Mouse (Mus musculus) erythroblast, embryonic 14.5 days (primary cell): ENCODE data around the gene Trim59. TPM values are rescaled to one million over a fixed set of nuclear protein-coding genes. Genes with fewer than 3 reads are reported as not detected.
"Not testable (repeated sequence)": the region's sequence is repeated elsewhere in the genome, so short reads cannot be mapped to it uniquely, and the experiment has no call there.

Source experiments
- H3K27me3 ChIP-seq: 2 replicates; pipeline ENCODE4 v1.6.1; 2012; ENCODE audit warnings: inconsistent platforms; ENCODE audit not compliant: control insufficient read depth
- H3K36me3 ChIP-seq: 2 replicates; pipeline ENCODE4 v1.6.1; 2012; ENCODE audit warnings: mild to moderate bottlenecking, inconsistent platforms; ENCODE audit not compliant: control insufficient read depth
- H3K4me1 ChIP-seq: 2 replicates; pipeline ENCODE4 v1.6.1; 2012; ENCODE audit warnings: inconsistent platforms; ENCODE audit not compliant: control insufficient read depth
- H3K4me3 ChIP-seq: replicated peaks from 2 replicates; pipeline ENCODE3; 2012; ENCODE audit warnings: moderate library complexity, mild to moderate bottlenecking, inconsistent platforms
- H3K9me3 ChIP-seq: 2 replicates; pipeline ENCODE4 v1.6.1; 2012; ENCODE audit warnings: low read length, inconsistent platforms, mixed read lengths; ENCODE audit not compliant: control insufficient read depth
- GATA1 ChIP-seq: IDR thresholded peaks from 2 replicates; pipeline ENCODE4 v1.6.1; 2012; ENCODE audit warnings: low read length, inconsistent platforms, mixed read lengths
- TAL1 ChIP-seq: IDR thresholded peaks from 3 replicates; pipeline ENCODE4 v1.6.1; 2012; ENCODE audit warnings: low read length, inconsistent platforms, mixed read lengths
- polyA plus RNA-seq: library from polyadenylated mRNA; stranded (reverse); fragments of >175 nt; gene quantifications from 2 replicates; pipeline ENCODE4 v1.2.3, GENCODE M21; 2012

Gene Trim59
- polyA plus RNA-seq, 1 experiment, result 9.0 TPM

GRCm38 (mm10) chr3:69046509-69046908, 2.0 kb upstream of the Trim59 start:
- no peaks in the 10 kb centered on the region for H3K9me3 ChIP-seq
- peaks cover 52% of the 10 kb centered on the region for H3K4me1 ChIP-seq
- no peaks in the 10 kb centered on the region for H3K27me3 ChIP-seq
- peak overlapping the region; percentile 79 for H3K4me3 ChIP-seq
- H3K36me3 ChIP-seq, result peaks cover 46% of the 10 kb centered on the region
- TF ChIP-seq TAL1 (no peak), GATA1 (no peak)

GRCm38 (mm10) chr3:69045750-69046149, 1.2 kb upstream of the Trim59 start:
- TF ChIP-seq TAL1 (no peak), GATA1 (no peak)
- H3K9me3 ChIP-seq, result no peaks in the 10 kb centered on the region
- no peaks in the 10 kb centered on the region for H3K27me3 ChIP-seq
- peak overlapping the region; percentile 79 for H3K4me3 ChIP-seq
- peaks cover 50% of the 10 kb centered on the region for H3K36me3 ChIP-seq
- H3K4me1 ChIP-seq, result peaks cover 54% of the 10 kb centered on the region

GRCm38 (mm10) chr3:69045400-69045703, 797 bp upstream of the Trim59 start:
- peak overlapping the region; percentile 79 for H3K4me3 ChIP-seq
- no peaks in the 10 kb centered on the region for H3K27me3 ChIP-seq
- H3K36me3 ChIP-seq, result peaks cover 54% of the 10 kb centered on the region
- peaks cover 56% of the 10 kb centered on the region for H3K4me1 ChIP-seq
- no peak for TF ChIP-seq GATA1
- no peak for TF ChIP-seq TAL1
- no peaks in the 10 kb centered on the region for H3K9me3 ChIP-seq

GRCm38 (mm10) chr3:69044167-69044591, 376 bp downstream of the Trim59 start:
- TF ChIP-seq TAL1 (no peak), GATA1 (no peak)
- peaks cover 53% of the 10 kb centered on the region for H3K4me1 ChIP-seq
- no peaks in the 10 kb centered on the region for H3K27me3 ChIP-seq
- H3K9me3 ChIP-seq, result no peaks in the 10 kb centered on the region
- H3K4me3 ChIP-seq, result peak overlapping the region; percentile 79
- H3K36me3 ChIP-seq, result peaks cover 65% of the 10 kb centered on the region

GRCm38 (mm10) chr3:69041298-69041697, 3.3 kb downstream of the Trim59 start:
- H3K9me3 ChIP-seq, result no peaks in the 10 kb centered on the region
- peak overlapping the region; percentile 79 for H3K4me3 ChIP-seq
- peaks cover 83% of the 10 kb centered on the region for H3K36me3 ChIP-seq
- peaks cover 35% of the 10 kb centered on the region for H3K4me1 ChIP-seq
- TF ChIP-seq GATA1, result no peak
- no peak for TF ChIP-seq TAL1
- no peaks in the 10 kb centered on the region for H3K27me3 ChIP-seq

- Histone ChIP-seq H3K27me3 (no peaks in the 10 kb centered on the region), H3K9me3 (no peaks in the 10 kb centered on the region), H3K36me3 (peaks cover 92% of the 10 kb centered on the region), H3K4me3 (peak overlapping the region; percentile 79), H3K4me1 (peaks cover 23% of the 10 kb centered on the region)
- TF ChIP-seq TAL1, result no peak
- no peak for TF ChIP-seq GATA1
These were observed 4.5 kb downstream of the Trim59 start for GRCm38 (mm10) chr3:69040105-69040504.

- no peak overlapping the region for H3K4me3 ChIP-seq
- H3K36me3 ChIP-seq, result peaks cover 100% of the 10 kb centered on the region
- TF ChIP-seq TAL1 (no peak), GATA1 (no peak)
- peaks cover 3% of the 10 kb centered on the region for H3K4me1 ChIP-seq
- H3K27me3 ChIP-seq, result no peaks in the 10 kb centered on the region
- no peaks in the 10 kb centered on the region for H3K9me3 ChIP-seq
These were observed 18.3 kb downstream of the Trim59 start for GRCm38 (mm10) chr3:69026133-69026783.

- H3K4me3 ChIP-seq, result no peak overlapping the region
- no peaks in the 10 kb centered on the region for H3K9me3 ChIP-seq
- H3K36me3 ChIP-seq, result peaks cover 100% of the 10 kb centered on the region
- H3K4me1 ChIP-seq, result peaks cover 3% of the 10 kb centered on the region
- no peaks in the 10 kb centered on the region for H3K27me3 ChIP-seq
- TF ChIP-seq GATA1, result no peak
These were observed 23.8 kb downstream of the Trim59 start for GRCm38 (mm10) chr3:69020764-69021163.

- Histone ChIP-seq H3K36me3 (peaks cover 100% of the 10 kb centered on the region), H3K9me3 (no peaks in the 10 kb centered on the region), H3K4me3 (no peak overlapping the region), H3K27me3 (no peaks in the 10 kb centered on the region), H3K4me1 (peaks cover 3% of the 10 kb centered on the region)
- TF ChIP-seq GATA1 (no peak), TAL1 (no peak)
These were observed 24.3 kb downstream of the Trim59 start for GRCm38 (mm10) chr3:69020285-69020684.

- H3K36me3 ChIP-seq, result peaks cover 100% of the 10 kb centered on the region
- not testable (repeated sequence) for H3K4me1 ChIP-seq, H3K27me3 ChIP-seq, H3K9me3 ChIP-seq, H3K4me3 ChIP-seq
These were observed 25.9 kb downstream of the Trim59 start for GRCm38 (mm10) chr3:69018635-69019034.
